Mouse (Mus musculus) c-Kit-positive CD71-negative TER-119-negative erythroid progenitor cells, embryonic 14.5 days (primary cell): ENCODE measurements around the gene Rpl10l.

Experiments used
- DNase-seq: peaks from one replicate; pipeline ENCODE4 v3.0.0-alpha.2; 2013; ENCODE audit warnings: low read depth

Rpl10l gene

DNA sequence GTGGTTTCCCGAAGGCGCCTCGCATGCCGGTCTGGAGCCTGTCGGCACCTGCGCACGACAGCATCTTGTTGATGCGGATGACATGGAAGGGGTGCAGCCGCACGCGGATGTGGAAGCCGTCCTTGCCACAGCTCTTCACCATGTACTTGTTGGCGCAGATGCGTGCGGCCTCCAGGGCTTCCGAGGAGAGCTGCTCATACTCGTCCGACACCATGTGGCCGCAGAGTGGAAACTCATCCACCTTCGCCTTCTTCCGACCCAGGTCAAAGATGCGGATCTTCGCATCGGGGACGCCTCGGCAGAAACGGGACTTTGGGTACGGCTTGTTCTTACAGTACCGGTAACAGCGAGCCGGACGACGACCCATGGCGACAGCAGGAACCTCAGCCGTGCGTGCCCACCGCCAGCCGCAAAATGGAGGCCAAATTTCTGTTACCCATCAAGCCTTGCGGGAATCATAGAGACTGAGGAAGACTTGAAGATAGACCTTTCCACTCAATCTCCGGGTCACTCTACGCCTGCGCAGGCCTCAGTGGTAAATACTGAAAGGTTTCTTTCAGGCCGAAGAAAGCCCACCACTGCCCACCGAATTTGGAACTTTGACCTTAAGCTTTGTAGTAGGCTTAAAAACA lies at the start of gene Rpl10l:
Rpl10l (minus strand) TSS at position 411 of the 632 bp plus-strand sequence.
- no peak for DNase-seq

GRCm38 (mm10) chr12:66275890-66276289 lies 8.3 kb downstream of the Rpl10l start:
- DNase-seq = no peak

DNA sequence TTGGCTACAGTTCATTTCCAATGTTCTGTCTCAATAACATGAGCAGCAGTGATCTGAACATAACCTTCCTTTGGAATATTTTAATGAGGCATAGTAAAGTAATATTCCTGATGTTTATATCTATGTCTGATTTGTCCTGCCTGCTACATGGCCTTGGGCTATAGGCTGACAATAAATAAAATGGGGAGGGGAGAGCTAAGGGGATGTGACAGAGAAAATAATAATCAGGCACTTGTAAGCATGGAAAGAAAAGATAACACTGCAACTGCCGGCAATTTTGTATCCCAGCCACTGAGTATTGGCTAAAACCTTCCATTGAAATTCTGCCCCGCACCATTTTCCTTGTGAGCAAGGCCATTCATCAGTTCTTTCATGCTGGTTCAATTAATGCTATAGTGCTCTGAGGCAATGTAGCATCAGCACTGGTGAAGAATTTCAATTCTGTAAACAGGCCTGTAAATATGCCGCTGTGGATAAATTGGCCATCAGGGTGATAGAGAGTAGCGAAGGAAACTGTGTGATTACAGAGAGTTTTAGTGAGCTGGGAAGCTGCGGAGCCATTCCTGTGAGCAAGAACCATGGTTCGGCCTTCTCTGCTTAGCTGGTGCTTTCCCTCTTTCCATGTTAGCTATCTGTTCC lies 38.6 kb downstream of the Rpl10l start:
- DNase-seq = no peak

DNA sequence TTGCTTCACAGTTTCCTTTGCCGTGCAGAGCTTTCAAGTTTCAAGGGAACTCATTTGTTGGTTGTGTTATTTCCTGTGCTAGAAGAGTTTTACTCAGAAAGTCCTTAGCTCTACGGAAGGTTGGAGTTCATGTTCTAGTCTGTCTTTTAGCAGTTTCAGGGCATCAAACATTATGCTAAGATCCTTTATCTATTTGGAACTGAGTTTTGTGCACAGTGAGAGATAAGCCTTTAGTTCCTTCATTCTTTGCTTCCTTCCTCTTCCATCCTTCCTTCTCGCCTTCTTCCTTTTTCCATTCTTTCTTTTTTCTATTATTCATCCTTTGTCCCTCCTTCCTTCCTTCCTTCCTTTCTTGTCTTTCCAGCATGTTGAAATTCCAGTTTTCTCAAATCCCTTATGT lies 50.0 kb downstream of the Rpl10l start:
- DNase-seq = no peak
